Mouse (Mus musculus): ENCODE measurements at regions not wholly inside any gene's neighbourhood (a gene's known extent, or its start where the extent isn't known, plus 50 kb on each side); places are given as distances from the start of the nearest gene placed in this dataset.

- H3K27me3 ChIP-seq (ENCODE audit: control insufficient read depth, insufficient read depth, low read length): no peaks in the 10 kb centered on the region
- no peak overlapping the region for H3K27ac ChIP-seq (ENCODE audit: insufficient read depth, low read length)
- no peaks in the 10 kb centered on the region for H3K4me1 ChIP-seq (ENCODE audit: control insufficient read depth, insufficient read depth, low read length)
- DNase-seq: no peak
- 91% methylated on average over 6 of the region's 6 CpGs for WGBS
- no peak overlapping the region for H3K4me3 ChIP-seq (replicated peaks; ENCODE audit: insufficient read depth, low read depth, low read length)
- TF ChIP-seq CTCF (IDR thresholded peaks at IDR 0.05; ENCODE audit: borderline replicate concordance, insufficient read depth, low read depth, low read length) (no peak), POLR2A (IDR thresholded peaks at IDR 0.05; ENCODE audit: borderline replicate concordance, insufficient read depth, low read length) (no peak)
Measured at GRCm38 (mm10) chr10:19530056-19530455, 61.7 kb upstream of the Ifngr1 start.

GRCm38 (mm10) chr10:19531452-19531851 is 60.3 kb upstream of the Ifngr1 start:
- no peaks in the 10 kb centered on the region for H3K27me3 ChIP-seq (ENCODE audit: control insufficient read depth, insufficient read depth, low read length)
- TF ChIP-seq CTCF (IDR thresholded peaks at IDR 0.05; ENCODE audit: borderline replicate concordance, insufficient read depth, low read depth, low read length) (no peak), POLR2A (IDR thresholded peaks at IDR 0.05; ENCODE audit: borderline replicate concordance, insufficient read depth, low read length) (no peak)
- no peak for DNase-seq
- WGBS: 58% methylated on average over 1 of the region's 1 CpGs
- no peak overlapping the region for H3K27ac ChIP-seq (ENCODE audit: insufficient read depth, low read length)
- no peak overlapping the region for H3K4me3 ChIP-seq (replicated peaks; ENCODE audit: insufficient read depth, low read depth, low read length)
- H3K4me1 ChIP-seq (ENCODE audit: control insufficient read depth, insufficient read depth, low read length): no peaks in the 10 kb centered on the region

- Histone ChIP-seq H3K27ac (ENCODE audit: insufficient read depth, low read length) (no peak overlapping the region), H3K4me3 (replicated peaks; ENCODE audit: insufficient read depth, low read depth, low read length) (no peak overlapping the region), H3K4me1 (ENCODE audit: control insufficient read depth, insufficient read depth, low read length) (no peaks in the 10 kb centered on the region), H3K27me3 (ENCODE audit: control insufficient read depth, insufficient read depth, low read length) (no peaks in the 10 kb centered on the region)
- TF ChIP-seq POLR2A (IDR thresholded peaks at IDR 0.05; ENCODE audit: borderline replicate concordance, insufficient read depth, low read length) (no peak), CTCF (IDR thresholded peaks at IDR 0.05; ENCODE audit: borderline replicate concordance, insufficient read depth, low read depth, low read length) (no peak)
- DNase-seq: no peak
- 85% methylated on average over 3 of the region's 3 CpGs for WGBS
Measured at GRCm38 (mm10) chr10:19532790-19533189, 59.0 kb upstream of the Ifngr1 start.

GRCm38 (mm10) chr10:19533846-19534245 is 57.9 kb upstream of the Ifngr1 start:
- Histone ChIP-seq H3K27ac (ENCODE audit: insufficient read depth, low read length) (no peak overlapping the region), H3K4me1 (ENCODE audit: control insufficient read depth, insufficient read depth, low read length) (no peaks in the 10 kb centered on the region), H3K4me3 (replicated peaks; ENCODE audit: insufficient read depth, low read depth, low read length) (no peak overlapping the region), H3K27me3 (ENCODE audit: control insufficient read depth, insufficient read depth, low read length) (no peaks in the 10 kb centered on the region)
- TF ChIP-seq CTCF (IDR thresholded peaks at IDR 0.05; ENCODE audit: borderline replicate concordance, insufficient read depth, low read depth, low read length): no peak
- TF ChIP-seq POLR2A (IDR thresholded peaks at IDR 0.05; ENCODE audit: borderline replicate concordance, insufficient read depth, low read length): no peak
- no peak for DNase-seq
- WGBS: 98% methylated on average over 1 of the region's 1 CpGs

Measured in cerebellum, adult 2 months (tissue).